Mouse (Mus musculus) adrenal gland, postnatal 36 days (tissue): ENCODE results near the gene Cd300ld3. TPM values are rescaled to one million over a fixed set of nuclear protein-coding genes. Genes with fewer than 3 reads are reported as not detected.
A peak's percentile ranks its signal among the peaks of the same experiment; 100 is the strongest.
"Not testable (repeated sequence)": the region's sequence is repeated elsewhere in the genome, so short reads cannot be mapped to it uniquely, and the experiment has no call there.

Experiments used
- DNase-seq, 2 experiments: peaks; one replicate each; pipeline ENCODE4 v3.0.0; 2021; ENCODE audit warnings: mixed read lengths in 1 of 2
- total RNA-seq, 2 experiments: library from RNA; stranded (reverse); gene quantifications; 2 replicates each; pipeline ENCODE4 v1.2.3; 2021

Cd300ld3 gene
- total RNA-seq, 2 experiments from 2014 or later = 1.6 to 5.3 TPM

DNA sequence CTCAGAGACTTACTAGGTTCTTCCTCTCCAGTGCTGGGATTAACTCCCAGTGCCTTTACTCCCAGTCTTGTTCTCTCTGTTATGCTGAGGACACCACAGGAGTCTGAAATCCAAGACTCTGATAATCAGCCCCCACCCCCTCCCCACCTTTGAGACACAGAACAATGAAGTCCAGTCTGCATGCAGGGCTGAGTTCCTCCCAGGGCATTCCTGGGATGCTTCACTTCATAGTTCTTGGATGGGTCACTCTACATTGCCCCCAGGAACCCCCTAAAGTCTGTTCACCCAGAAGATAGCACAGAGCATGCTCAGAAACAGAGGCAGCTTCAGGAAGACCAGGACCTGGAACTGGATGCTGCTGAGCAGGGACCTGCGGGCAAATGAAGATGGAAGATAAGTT lies 4.8 kb upstream of the Cd300ld3 start:
- no peak for DNase-seq

DNA sequence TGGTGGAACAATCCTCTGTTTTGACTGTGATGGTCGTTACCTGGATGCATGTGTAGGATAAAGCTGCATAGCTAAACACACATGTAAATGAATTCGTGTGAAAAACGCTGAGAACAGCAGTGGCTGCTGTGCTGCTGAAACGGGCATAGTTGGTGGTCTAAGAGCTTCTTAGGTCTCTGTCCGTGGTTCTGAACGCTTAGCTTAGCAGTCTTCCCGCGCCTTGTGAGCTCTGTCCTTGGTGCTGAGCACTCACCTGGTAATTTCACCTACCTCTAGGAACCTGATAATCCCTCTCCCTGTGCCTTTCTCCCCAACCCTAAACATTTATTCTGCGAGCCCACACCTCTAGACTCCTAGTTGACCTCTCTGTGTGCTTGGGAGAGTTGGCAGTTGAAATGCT lies 4.0 kb upstream of the Cd300ld3 start:
- DNase-seq = peak; percentile 25 to 57

DNA sequence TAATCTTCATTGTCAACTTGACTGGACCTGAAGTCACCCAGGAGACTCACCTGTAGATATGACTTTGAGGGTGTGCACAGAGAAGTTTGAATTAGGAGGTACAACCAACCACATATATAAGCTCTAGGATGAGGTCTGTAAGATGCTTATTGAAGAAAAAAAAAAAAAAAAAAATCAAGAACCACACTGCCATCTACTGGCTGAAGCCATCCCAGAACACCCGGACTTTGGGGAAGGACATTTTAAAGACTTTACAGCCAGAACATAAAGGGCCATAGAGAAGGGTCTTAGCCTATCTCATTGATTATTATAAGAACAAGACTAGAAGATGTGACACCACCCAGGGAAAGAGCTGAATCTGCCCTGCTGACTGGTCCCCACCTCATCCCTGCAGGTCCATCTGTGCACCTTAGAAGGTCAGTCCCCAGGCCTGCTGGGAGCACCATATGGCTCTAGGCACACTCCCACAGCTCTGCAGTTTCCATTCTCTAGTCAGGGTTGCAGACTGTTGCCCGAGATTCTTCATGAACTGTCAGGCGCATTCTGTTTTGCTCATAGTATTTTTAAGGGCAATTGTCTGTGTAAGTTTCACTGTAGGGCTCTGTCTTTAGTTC lies 1.2 kb upstream of the Cd300ld3 start:
- DNase-seq = no peak

DNA sequence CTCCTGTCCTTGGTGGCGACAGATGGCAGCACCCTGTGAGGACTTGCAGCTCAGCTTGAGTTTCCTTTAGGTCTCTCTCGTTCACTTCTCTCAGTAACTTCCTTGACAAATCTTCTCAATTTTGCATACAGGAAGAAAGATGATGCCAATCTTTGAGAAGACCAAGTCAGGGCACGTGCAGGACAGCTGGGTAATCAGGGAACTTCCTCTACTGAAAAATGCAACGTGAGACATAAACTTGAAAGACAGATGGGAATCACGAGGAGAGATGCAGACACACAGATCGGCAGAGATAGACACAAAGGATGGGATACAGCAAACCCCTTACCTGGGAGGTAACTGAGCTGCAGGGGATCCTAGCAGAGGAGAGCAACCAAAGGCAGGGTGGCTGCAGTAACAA lies 10.5 kb downstream of the Cd300ld3 start, which contains the start of gene Cd300ld5:
Gene Cd300ld5, minus strand, starts transcription at position 101 of the 400 bp plus-strand sequence.
- DNase-seq = not testable (repeated sequence)

DNA sequence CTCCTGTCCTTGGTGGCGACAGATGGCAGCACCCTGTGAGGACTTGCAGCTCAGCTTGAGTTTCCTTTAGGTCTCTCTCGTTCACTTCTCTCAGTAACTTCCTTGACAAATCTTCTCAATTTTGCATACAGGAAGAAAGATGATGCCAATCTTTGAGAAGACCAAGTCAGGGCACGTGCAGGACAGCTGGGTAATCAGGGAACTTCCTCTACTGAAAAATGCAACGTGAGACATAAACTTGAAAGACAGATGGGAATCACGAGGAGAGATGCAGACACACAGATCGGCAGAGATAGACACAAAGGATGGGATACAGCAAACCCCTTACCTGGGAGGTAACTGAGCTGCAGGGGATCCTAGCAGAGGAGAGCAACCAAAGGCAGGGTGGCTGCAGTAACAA lies 21.3 kb downstream of the Cd300ld3 start, which contains the start of gene Cd300ld4:
Gene Cd300ld4, minus strand, starts transcription at position 101 of the 400 bp plus-strand sequence.
- not testable (repeated sequence) for DNase-seq

DNA sequence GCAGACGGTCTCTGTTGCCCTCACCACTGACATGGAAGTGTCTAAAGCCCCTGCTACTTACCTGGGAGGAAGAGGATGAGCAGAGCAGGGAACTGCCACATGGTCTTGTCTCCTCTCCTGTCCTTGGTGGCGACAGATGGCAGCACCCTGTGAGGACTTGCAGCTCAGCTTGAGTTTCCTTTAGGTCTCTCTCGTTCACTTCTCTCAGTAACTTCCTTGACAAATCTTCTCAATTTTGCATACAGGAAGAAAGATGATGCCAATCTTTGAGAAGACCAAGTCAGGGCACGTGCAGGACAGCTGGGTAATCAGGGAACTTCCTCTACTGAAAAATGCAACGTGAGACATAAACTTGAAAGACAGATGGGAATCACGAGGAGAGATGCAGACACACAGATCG lies 32.1 kb downstream of the Cd300ld3 start, which contains the start of gene Cd300ld2:
Gene Cd300ld2, minus strand, starts transcription at position 101 of the 400 bp plus-strand sequence.
- not testable (repeated sequence) for DNase-seq

DNA sequence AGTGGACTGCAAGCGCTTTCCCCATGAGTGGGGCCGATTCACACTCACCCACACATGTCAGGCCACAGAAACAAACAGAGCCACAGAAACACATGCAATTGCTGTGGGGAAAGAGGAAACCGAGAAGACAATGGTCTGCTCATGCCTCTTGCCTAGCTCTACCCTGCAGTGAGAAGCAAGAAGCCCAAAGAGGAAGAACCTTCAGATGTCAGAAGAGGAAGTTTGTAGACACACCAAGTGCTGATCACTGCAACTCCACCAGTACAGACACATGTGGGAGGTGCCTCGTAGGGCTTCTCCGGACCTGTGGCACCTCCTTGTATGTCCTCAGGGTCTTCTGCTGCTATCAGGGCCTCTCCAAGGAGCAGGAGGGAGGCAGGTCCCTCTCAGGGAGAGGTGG lies 44.1 kb downstream of the Cd300ld3 start:
- no peak for DNase-seq

DNA sequence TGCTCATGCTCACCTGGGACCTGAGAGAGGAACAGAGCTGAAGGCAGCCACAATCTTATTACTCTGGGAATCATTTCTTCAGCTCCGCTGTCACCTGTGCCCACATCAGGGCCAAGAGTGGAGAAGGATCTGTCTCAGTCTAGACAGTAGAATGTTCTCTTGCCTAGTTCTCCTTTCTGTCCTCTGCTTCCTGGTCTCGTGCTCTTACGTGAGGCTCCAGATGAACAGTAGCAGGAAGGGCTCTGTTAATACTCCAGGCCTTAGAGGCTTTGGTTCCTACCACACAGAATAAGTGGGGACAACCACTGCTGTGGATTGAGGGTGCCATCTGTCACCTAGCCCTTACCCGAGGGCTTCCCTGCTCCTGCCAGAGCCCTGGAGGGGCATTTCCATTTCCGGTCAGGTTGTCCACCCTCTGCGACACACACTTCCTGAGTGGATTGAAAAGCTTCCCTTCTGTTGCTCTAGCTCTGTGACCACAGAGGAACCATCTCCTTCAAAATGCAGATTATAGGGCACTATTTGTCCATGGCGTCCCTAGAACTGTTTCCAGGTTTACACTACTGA lies 46.7 kb downstream of the Cd300ld3 start, which contains the start of gene Cd300c2:
Gene Cd300c2, minus strand, starts transcription at position 407 of the 567 bp plus-strand sequence.
- no peak for DNase-seq

Other genes with a start within 250 kb of the Cd300ld3 start
- not detected for gene Gpr142, start 249.5 kb downstream of the Cd300ld3 start, total RNA-seq
- gene Gprc5c, start 197.3 kb downstream of the Cd300ld3 start, total RNA-seq = 1 to 10 TPM; 6.9 to 8.8 TPM
- 1 to 10 TPM; 1.4 to 2.4 TPM for gene Cd300a, start 158.4 kb downstream of the Cd300ld3 start, total RNA-seq
- gene Cd300lb, start 114.0 kb downstream of the Cd300ld3 start, total RNA-seq = 1 to 10 TPM in 1 of 2 experiments, under 1 TPM in 1; 0.89 to 1.5 TPM
- gene Cd300c, start 79.3 kb downstream of the Cd300ld3 start, total RNA-seq = not detected
- gene Cd300ld, start 58.5 kb downstream of the Cd300ld3 start, total RNA-seq = 1 to 10 TPM; 1.1 TPM
- 1 to 10 TPM; 3.0 to 5.5 TPM for gene Cd300c2, start 46.5 kb downstream of the Cd300ld3 start, total RNA-seq
- gene Cd300ld2, start 32.2 kb downstream of the Cd300ld3 start, total RNA-seq = not detected
- under 1 TPM in 1 of 2 experiments, not detected in 1; 0.63 TPM for gene Cd300ld4, start 21.4 kb downstream of the Cd300ld3 start, total RNA-seq
- gene Cd300ld5, start 10.6 kb downstream of the Cd300ld3 start, total RNA-seq = 1 to 10 TPM; 5.3 to 8.1 TPM
- gene Cd300e, start 13.8 kb upstream of the Cd300ld3 start, total RNA-seq = under 1 TPM; 0.26 to 0.43 TPM
- under 1 TPM; 0.56 TPM for gene Rab37, start 43.0 kb upstream of the Cd300ld3 start, total RNA-seq
- gene Cd300lf, start 85.6 kb upstream of the Cd300ld3 start, total RNA-seq = 1 to 10 TPM in 1 of 2 experiments, under 1 TPM in 1; 0.69 to 1.0 TPM
- 10 to 100 TPM; 18.1 to 20.3 TPM for gene Slc9a3r1, start 114.9 kb upstream of the Cd300ld3 start, total RNA-seq
- gene Tmem104, start 139.1 kb upstream of the Cd300ld3 start, total RNA-seq = 10 to 100 TPM; 19.9 to 23.2 TPM
- gene Nat9, start 139.4 kb upstream of the Cd300ld3 start, total RNA-seq = 10 to 100 TPM; 26.7 to 29.4 TPM
- gene Grin2c, start 218.8 kb upstream of the Cd300ld3 start, total RNA-seq = 1 to 10 TPM; 1.7 to 4.6 TPM
- gene Fdxr, start 228.6 kb upstream of the Cd300ld3 start, total RNA-seq = 1,000 to 10,000 TPM; 1,168 to 1,492 TPM
- 10 to 100 TPM; 47.5 to 75.9 TPM for gene Fads6, start 249.3 kb upstream of the Cd300ld3 start, total RNA-seq